Mouse (Mus musculus): ENCODE results near the gene Fgf11. TPM values are rescaled to one million over a fixed set of nuclear protein-coding genes. Genes with fewer than 3 reads are reported as not detected.

Gene Fgf11
- polyA plus RNA-seq, 1 experiment from 2014 or later, result 2.5 TPM

GRCm38 (mm10) chr11:69784793-69785272, 16.8 kb downstream of the Fgf11 start:
- Histone ChIP-seq H3K9ac (ENCODE audit: low read depth, low read length) (0 out of 2 replicates have a peak overlapping the region, but pooled peaks have one; percentile 29), H3K36me3 (ENCODE audit: control insufficient read depth, insufficient read depth, low read length) (no peaks in the 10 kb centered on the region), H3K9me3 (replicated peaks; ENCODE audit: control insufficient read depth, low read length) (no peaks in the 10 kb centered on the region), H3K4me2 (peak overlapping the region; percentile 52), H3K4me3 (ENCODE audit: low read depth, low read length) (peak overlapping the region; percentile 20; the same call in 1 of the 2 replicates), H3K27me3 (ENCODE audit: control insufficient read depth, insufficient read depth, low read length) (no peaks in the 10 kb centered on the region), H3K27ac (ENCODE audit: low read depth, low read length) (no peak overlapping the region), H3K4me1 (ENCODE audit: control insufficient read depth, insufficient read depth, low read length) (peaks cover 3% of the 10 kb centered on the region; the same call in 1 of the 2 replicates)
- 0 out of 2 replicates have a peak, but pooled peaks have one; percentile 55 for ATAC-seq (replicated peaks; ENCODE audit: insufficient number of reproducible peaks, low FRiP score, low TSS enrichment)
- WGBS (ENCODE audit: insufficient replicate concordance), result 23% methylated on average over 15 of the region's 15 CpGs

GRCm38 (mm10) chr11:69781828-69782227, 19.8 kb downstream of the Fgf11 start:
- no peak overlapping the region for H3K4me3 ChIP-seq (ENCODE audit: low read depth, low read length)
- no peak for ATAC-seq (replicated peaks; ENCODE audit: insufficient number of reproducible peaks, low FRiP score, low TSS enrichment)
- no peaks in the 10 kb centered on the region for H3K9me3 ChIP-seq (replicated peaks; ENCODE audit: control insufficient read depth, low read length)
- no peak overlapping the region for H3K4me2 ChIP-seq
- peaks cover 16% of the 10 kb centered on the region for H3K27me3 ChIP-seq (ENCODE audit: control insufficient read depth, insufficient read depth, low read length)
- no peak overlapping the region for H3K9ac ChIP-seq (ENCODE audit: low read depth, low read length)
- H3K4me1 ChIP-seq (ENCODE audit: control insufficient read depth, insufficient read depth, low read length), result peaks cover 3% of the 10 kb centered on the region; the same call in 1 of the 2 replicates
- 38% methylated on average over 4 of the region's 4 CpGs for WGBS (ENCODE audit: insufficient replicate concordance)
- no peaks in the 10 kb centered on the region for H3K36me3 ChIP-seq (ENCODE audit: control insufficient read depth, insufficient read depth, low read length)
- no peak overlapping the region for H3K27ac ChIP-seq (ENCODE audit: low read depth, low read length)

GRCm38 (mm10) chr11:69778985-69779384, 22.7 kb downstream of the Fgf11 start:
- H3K4me2 ChIP-seq, result no peak overlapping the region
- H3K4me3 ChIP-seq (ENCODE audit: low read depth, low read length), result no peak overlapping the region
- peaks cover 16% of the 10 kb centered on the region for H3K27me3 ChIP-seq (ENCODE audit: control insufficient read depth, insufficient read depth, low read length)
- 0 out of 2 replicates have a peak, but pooled peaks cover 3% of the 10 kb centered on the region for H3K4me1 ChIP-seq (ENCODE audit: control insufficient read depth, insufficient read depth, low read length)
- no peaks in the 10 kb centered on the region for H3K9me3 ChIP-seq (replicated peaks; ENCODE audit: control insufficient read depth, low read length)
- H3K9ac ChIP-seq (ENCODE audit: low read depth, low read length), result no peak overlapping the region
- WGBS (ENCODE audit: insufficient replicate concordance), result 30% methylated on average over 7 of the region's 7 CpGs
- peaks cover 6% of the 10 kb centered on the region; the same call in 1 of the 2 replicates for H3K36me3 ChIP-seq (ENCODE audit: control insufficient read depth, insufficient read depth, low read length)
- no peak overlapping the region for H3K27ac ChIP-seq (ENCODE audit: low read depth, low read length)
- no peak for ATAC-seq (replicated peaks; ENCODE audit: insufficient number of reproducible peaks, low FRiP score, low TSS enrichment)

GRCm38 (mm10) chr11:69778258-69778982, 23.2 kb downstream of the Fgf11 start:
- no peak overlapping the region for H3K9ac ChIP-seq (ENCODE audit: low read depth, low read length)
- no peaks in the 10 kb centered on the region for H3K9me3 ChIP-seq (replicated peaks; ENCODE audit: control insufficient read depth, low read length)
- 59% methylated on average over 23 of the region's 23 CpGs for WGBS (ENCODE audit: insufficient replicate concordance)
- H3K4me2 ChIP-seq, result no peak overlapping the region
- 0 out of 2 replicates have a peak, but pooled peaks cover 3% of the 10 kb centered on the region for H3K4me1 ChIP-seq (ENCODE audit: control insufficient read depth, insufficient read depth, low read length)
- 0 out of 2 replicates have a peak, but pooled peaks have one; percentile 33 for ATAC-seq (replicated peaks; ENCODE audit: insufficient number of reproducible peaks, low FRiP score, low TSS enrichment)
- no peak overlapping the region for H3K4me3 ChIP-seq (ENCODE audit: low read depth, low read length)
- H3K27me3 ChIP-seq (ENCODE audit: control insufficient read depth, insufficient read depth, low read length), result peaks cover 16% of the 10 kb centered on the region
- H3K27ac ChIP-seq (ENCODE audit: low read depth, low read length), result no peak overlapping the region
- H3K36me3 ChIP-seq (ENCODE audit: control insufficient read depth, insufficient read depth, low read length), result peaks cover 6% of the 10 kb centered on the region; the same call in 1 of the 2 replicates

GRCm38 (mm10) chr11:69777504-69778257, 24.0 kb downstream of the Fgf11 start:
- no peak overlapping the region for H3K4me3 ChIP-seq (ENCODE audit: low read depth, low read length)
- H3K4me1 ChIP-seq (ENCODE audit: control insufficient read depth, insufficient read depth, low read length), result 0 out of 2 replicates have a peak, but pooled peaks cover 3% of the 10 kb centered on the region
- 56% methylated on average over 26 of the region's 26 CpGs for WGBS (ENCODE audit: insufficient replicate concordance)
- peaks cover 16% of the 10 kb centered on the region for H3K27me3 ChIP-seq (ENCODE audit: control insufficient read depth, insufficient read depth, low read length)
- ATAC-seq (replicated peaks; ENCODE audit: insufficient number of reproducible peaks, low FRiP score, low TSS enrichment), result no peak
- no peak overlapping the region for H3K9ac ChIP-seq (ENCODE audit: low read depth, low read length)
- H3K27ac ChIP-seq (ENCODE audit: low read depth, low read length), result no peak overlapping the region
- H3K36me3 ChIP-seq (ENCODE audit: control insufficient read depth, insufficient read depth, low read length), result peaks cover 6% of the 10 kb centered on the region; the same call in 1 of the 2 replicates
- no peak overlapping the region for H3K4me2 ChIP-seq
- no peaks in the 10 kb centered on the region for H3K9me3 ChIP-seq (replicated peaks; ENCODE audit: control insufficient read depth, low read length)

- H3K27ac ChIP-seq (ENCODE audit: low read depth, low read length), result no peak overlapping the region
- WGBS (ENCODE audit: insufficient replicate concordance), result 74% methylated on average over 20 of the region's 20 CpGs
- peaks cover 6% of the 10 kb centered on the region; the same call in 1 of the 2 replicates for H3K36me3 ChIP-seq (ENCODE audit: control insufficient read depth, insufficient read depth, low read length)
- no peaks in the 10 kb centered on the region for H3K9me3 ChIP-seq (replicated peaks; ENCODE audit: control insufficient read depth, low read length)
- 0 out of 2 replicates have a peak, but pooled peaks cover 3% of the 10 kb centered on the region for H3K4me1 ChIP-seq (ENCODE audit: control insufficient read depth, insufficient read depth, low read length)
- H3K27me3 ChIP-seq (ENCODE audit: control insufficient read depth, insufficient read depth, low read length), result peaks cover 16% of the 10 kb centered on the region
- H3K9ac ChIP-seq (ENCODE audit: low read depth, low read length), result no peak overlapping the region
- 0 out of 2 replicates have a peak, but pooled peaks have one; percentile 11 for ATAC-seq (replicated peaks; ENCODE audit: insufficient number of reproducible peaks, low FRiP score, low TSS enrichment)
- no peak overlapping the region for H3K4me3 ChIP-seq (ENCODE audit: low read depth, low read length)
- no peak overlapping the region for H3K4me2 ChIP-seq
Measured at GRCm38 (mm10) chr11:69776488-69776887, 25.2 kb downstream of the Fgf11 start.

- H3K4me1 ChIP-seq (ENCODE audit: control insufficient read depth, insufficient read depth, low read length), result 0 out of 2 replicates have a peak, but pooled peaks cover 3% of the 10 kb centered on the region
- no peaks in the 10 kb centered on the region for H3K9me3 ChIP-seq (replicated peaks; ENCODE audit: control insufficient read depth, low read length)
- H3K4me2 ChIP-seq, result no peak overlapping the region
- peaks cover 6% of the 10 kb centered on the region; the same call in 1 of the 2 replicates for H3K36me3 ChIP-seq (ENCODE audit: control insufficient read depth, insufficient read depth, low read length)
- no peak overlapping the region for H3K27ac ChIP-seq (ENCODE audit: low read depth, low read length)
- WGBS (ENCODE audit: insufficient replicate concordance), result 53% methylated on average over 10 of the region's 10 CpGs
- no peak overlapping the region for H3K9ac ChIP-seq (ENCODE audit: low read depth, low read length)
- no peak overlapping the region for H3K4me3 ChIP-seq (ENCODE audit: low read depth, low read length)
- no peak for ATAC-seq (replicated peaks; ENCODE audit: insufficient number of reproducible peaks, low FRiP score, low TSS enrichment)
- peaks cover 16% of the 10 kb centered on the region for H3K27me3 ChIP-seq (ENCODE audit: control insufficient read depth, insufficient read depth, low read length)
Measured at GRCm38 (mm10) chr11:69775716-69776115, 25.9 kb downstream of the Fgf11 start.

GRCm38 (mm10) chr11:69774961-69775360, 26.7 kb downstream of the Fgf11 start:
- Histone ChIP-seq H3K9ac (ENCODE audit: low read depth, low read length) (no peak overlapping the region), H3K9me3 (replicated peaks; ENCODE audit: control insufficient read depth, low read length) (no peaks in the 10 kb centered on the region)

More at GRCm38 (mm10) chr11:69774961-69775360, 26.7 kb downstream of the Fgf11 start:
- peaks cover 6% of the 10 kb centered on the region; the same call in 1 of the 2 replicates for H3K36me3 ChIP-seq (ENCODE audit: control insufficient read depth, insufficient read depth, low read length)
- 0 out of 2 replicates have a peak, but pooled peaks cover 3% of the 10 kb centered on the region for H3K4me1 ChIP-seq (ENCODE audit: control insufficient read depth, insufficient read depth, low read length)
- peaks cover 16% of the 10 kb centered on the region for H3K27me3 ChIP-seq (ENCODE audit: control insufficient read depth, insufficient read depth, low read length)
- H3K4me3 ChIP-seq (ENCODE audit: low read depth, low read length), result no peak overlapping the region
- no peak for ATAC-seq (replicated peaks; ENCODE audit: insufficient number of reproducible peaks, low FRiP score, low TSS enrichment)
- no peak overlapping the region for H3K4me2 ChIP-seq
- no peak overlapping the region for H3K27ac ChIP-seq (ENCODE audit: low read depth, low read length)
- WGBS (ENCODE audit: insufficient replicate concordance), result 48% methylated on average over 5 of the region's 5 CpGs
